In genomic region chr12:67222221-67223025, GRCm38 (mm10) we compare ENCODE assay signal across 8 mouse cellular contexts. TPM values are rescaled to one million over a fixed set of nuclear protein-coding genes. Genes with fewer than 3 reads are reported as not detected.
DNase-seq lines count a peak whose midpoint lies in the region; ATAC-seq and TF ChIP-seq lines count a peak whose summit lies in the region.

Gene Mdga2, minus strand, starts transcription at chr12:67222549.

- in situ Hi-C loops in Patski (cut with MboI; ENCODE audit: low pct_unique_long_range_greater_than_20kb): no loop called here

- no peaks in the 10 kb centered on the region for H3K9me3 ChIP-seq in embryonic facial prominence, embryonic 15.5 days (replicated peaks)
- no peaks in the 10 kb centered on the region for H3K9me3 ChIP-seq in midbrain, embryonic 14.5 days (ENCODE audit: control insufficient read depth, low read length)

- 0% methylated on average over 48 of the region's 61 CpGs for WGBS in embryonic facial prominence, embryonic 15.5 days
- WGBS in midbrain, embryonic 14.5 days: under 1% methylated on average over 58 of the region's 61 CpGs

- TF ChIP-seq CTCF in Patski (IDR thresholded peaks at IDR 0.05): no peak

- H3K9ac ChIP-seq in embryonic facial prominence, embryonic 15.5 days: peak within 1 kb of the TSS; percentile 31
- peak within 1 kb of the TSS; percentile 72 for H3K9ac ChIP-seq in midbrain, embryonic 14.5 days (replicated peaks; ENCODE audit: low read length)

- peaks cover 29% of the 10 kb centered on the region for H3K27me3 ChIP-seq in Patski
- H3K27me3 ChIP-seq in embryonic facial prominence, embryonic 15.5 days: peaks cover 31% of the 10 kb centered on the region
- H3K27me3 ChIP-seq in midbrain, embryonic 14.5 days (ENCODE audit: control insufficient read depth, insufficient read depth, low read length): no peaks in the 10 kb centered on the region

- ATAC-seq in Patski: peak; percentile 21
- peak; percentile 41; the same call in 1 of the 2 replicates for ATAC-seq in embryonic facial prominence, embryonic 15.5 days (ENCODE audit: insufficient number of reproducible peaks, low FRiP score, low TSS enrichment, low read depth)
- peak; percentile 74 for ATAC-seq in midbrain, embryonic 14.5 days (ENCODE audit: low FRiP score, low TSS enrichment)

- CTCF ChIA-PET in Patski (lab: Charles Lee): no interaction called here

- peaks cover 26% of the 10 kb centered on the region for H3K4me1 ChIP-seq in embryonic facial prominence, embryonic 15.5 days
- H3K4me1 ChIP-seq in midbrain, embryonic 14.5 days (ENCODE audit: control insufficient read depth, insufficient read depth, low read length): peaks cover 6% of the 10 kb centered on the region

- peak within 1 kb of the TSS; percentile 94 for H3K4me2 ChIP-seq in embryonic facial prominence, embryonic 15.5 days (replicated peaks)
- peak within 1 kb of the TSS; percentile 83 for H3K4me2 ChIP-seq in midbrain, embryonic 14.5 days (ENCODE audit: low read length)

- intact Hi-C loops in heart, postnatal 36 days (cut with DNase I): no loop called here

- peak within 1 kb of the TSS; percentile 55 for H3K4me3 ChIP-seq in embryonic facial prominence, embryonic 15.5 days (replicated peaks)
- H3K4me3 ChIP-seq in midbrain, embryonic 14.5 days (replicated peaks; ENCODE audit: low read depth, low read length): peak within 1 kb of the TSS; percentile 82

- DNase-seq in Patski (ENCODE audit: low read depth, low spot score): no peak
- peak; percentile 88 for DNase-seq in brain, adult 2 months (ENCODE audit: low read depth, low spot score)
- DNase-seq in heart, postnatal 36 days: peak; percentile 5 to 18
- peak; percentile 77 to 84 for DNase-seq in left cerebral cortex, adult 18-20 months (ENCODE audit: low spot score in 2 of 2)
- DNase-seq in midbrain, embryonic 14.5 days: peak; percentile 79
- DNase-seq in testis, postnatal 14 days (ENCODE audit: low spot score): peak; percentile 40
- no peak for DNase-seq in B cell, adult 2 months

- H3K27ac ChIP-seq in embryonic facial prominence, embryonic 15.5 days (replicated peaks): no peak within 1 kb of the TSS
- peak within 1 kb of the TSS; percentile 94 for H3K27ac ChIP-seq in midbrain, embryonic 14.5 days (replicated peaks; ENCODE audit: low read depth, low read length)

- POLR2A ChIA-PET in Patski (lab: Charles Lee): no interaction called here

- no peaks in the 10 kb centered on the region for H3K36me3 ChIP-seq in embryonic facial prominence, embryonic 15.5 days
- no peaks in the 10 kb centered on the region for H3K36me3 ChIP-seq in midbrain, embryonic 14.5 days (ENCODE audit: control insufficient read depth, insufficient read depth, low read length)

RNA-seq across cellular contexts. Expression of gene Mdga2, which starts in this region (rescaled TPM):
- polyA plus RNA-seq in Patski (2021): not detected
- 2.8 and 3.2 TPM in 2 replicates for polyA plus RNA-seq in embryonic facial prominence, embryonic 15.5 days (2015; fragmentation: Nextera tagmentation; extraction: Ambion mirVana)
- total RNA-seq in heart, postnatal 36 days (2021): under 1 TPM; 0.73 to 0.86 TPM
- 10 to 100 TPM; 43.6 to 47.4 TPM for total RNA-seq in left cerebral cortex, adult 18-20 months (2021)
- 25.1 and 26.5 TPM in 2 replicates for polyA plus RNA-seq in midbrain, embryonic 14.5 days (2014; fragmentation: Nextera tagmentation; extraction: Ambion mirVana)

Comparison
In these comparisons a context has a peak if more than half of its experiments do, and no peak if none do; other contexts are left out.
1. RNA of gene Mdga2 (total RNA-seq): 43.6 to 47.4 TPM in left cerebral cortex, adult 18-20 months; 0.73 to 0.86 TPM in heart, postnatal 36 days; every median in the first group is over 10 times any median in the second.
2. Peak in ATAC-seq in Patski; RNA of the gene not detected or under 1 TPM.
3. Peak in DNase-seq in heart, postnatal 36 days; RNA of the gene not detected or under 1 TPM.
4. ATAC-seq: peak in every context shown above with its lines; median percentile 74 in midbrain, embryonic 14.5 days; 41 in embryonic facial prominence, embryonic 15.5 days; 21 in Patski.
5. DNase-seq: peak in brain, adult 2 months (single experiment), left cerebral cortex, adult 18-20 months (2 of 2), midbrain, embryonic 14.5 days (single experiment) and testis, postnatal 14 days (single experiment); none in Patski (single experiment) and B cell, adult 2 months (0 of 2).